Mouse (Mus musculus) intestine, postnatal 0 days (tissue): ENCODE measurements around the gene Ak9. TPM values are rescaled to one million over a fixed set of nuclear protein-coding genes. Genes with fewer than 3 reads are reported as not detected.

Experiments
- ATAC-seq: fragments of 200-750 bp; cut with Nextera tagmentation; 2 replicates; pipeline ENCODE4 v1.8.0; 2017; ENCODE audit warnings: mild to moderate bottlenecking, moderate TSS enrichment, moderate library complexity
- H3K27ac ChIP-seq: fragments of 300-500 bp; sonication (generic); 2 replicates; pipeline ENCODE4 v1.5.1; 2014; ENCODE audit warnings: mild to moderate bottlenecking, low read depth, low read length, moderate library complexity
- H3K27me3 ChIP-seq: fragments of 300-500 bp; sonication (generic); replicated peaks from 2 replicates; pipeline ENCODE4 v1.6.1; 2014; ENCODE audit warnings: low read length, mixed read lengths; ENCODE audit not compliant: control insufficient read depth, insufficient read depth
- H3K36me3 ChIP-seq: fragments of 300-500 bp; sonication (generic); 2 replicates; pipeline ENCODE4 v1.6.1; 2014; ENCODE audit warnings: mild to moderate bottlenecking, moderate library complexity; ENCODE audit not compliant: control insufficient read depth, insufficient read depth
- H3K4me1 ChIP-seq: fragments of 300-500 bp; sonication (generic); replicated peaks from 2 replicates; pipeline ENCODE4 v1.6.1; 2014; ENCODE audit warnings: antibody characterized with exemption, low read length, mixed read lengths; ENCODE audit not compliant: control insufficient read depth, insufficient read depth
- H3K4me2 ChIP-seq: fragments of 300-500 bp; sonication (generic); replicated peaks from 2 replicates; pipeline ENCODE4 v1.6.1; 2014; ENCODE audit warnings: low read depth, mild to moderate bottlenecking, moderate library complexity
- H3K4me3 ChIP-seq: fragments of 300-500 bp; sonication (generic); 2 replicates; pipeline ENCODE4 v1.5.1; 2014; ENCODE audit warnings: low read depth, low read length
- H3K9ac ChIP-seq: fragments of 300-500 bp; sonication (generic); 2 replicates; pipeline ENCODE4 v1.6.1; 2014; ENCODE audit warnings: mild to moderate bottlenecking, low read depth, low read length
- H3K9me3 ChIP-seq: fragments of 300-500 bp; sonication (generic); 2 replicates; pipeline ENCODE4 v1.6.1; 2016; ENCODE audit warnings: mixed run types; ENCODE audit not compliant: control insufficient read depth
- CTCF ChIP-seq: sonication (generic); IDR thresholded peaks from 2 replicates; pipeline ENCODE4 v1.5.1; 2016; ENCODE audit warnings: low read depth, mild to moderate bottlenecking, control low read depth, antibody characterized with exemption, moderate library complexity
- WGBS: fragments of 180-500 bp; shearing (Covaris S2); extraction: QIAGEN DNeasy Blood & Tissue Kit; methylation state at CpG from one replicate; pipeline ENCODE4 v1.1.7; 2014; 5-methylcytosine and 5-hydroxymethylcytosine counted together
- polyA plus RNA-seq: library from polyadenylated mRNA; unstranded; fragments of >200 nt; fragmentation: Nextera tagmentation; extraction: Ambion mirVana; gene quantifications from 2 replicates; pipeline ENCODE4 v1.2.1, GENCODE M21; 2015

The Ak9 gene
- polyA plus RNA-seq, 1 experiment from 2014 or later: not detected

- WGBS: 82% methylated on average over 3 of the region's 3 CpGs
- Histone ChIP-seq H3K9ac (no peak overlapping the region), H3K4me2 (no peak overlapping the region), H3K27ac (no peak overlapping the region), H3K36me3 (peaks cover 40% of the 10 kb centered on the region), H3K4me3 (no peak overlapping the region), H3K27me3 (no peaks in the 10 kb centered on the region), H3K4me1 (0 out of 2 replicates have a peak, but pooled peaks cover 4% of the 10 kb centered on the region), H3K9me3 (no peaks in the 10 kb centered on the region)
- no peak for ATAC-seq
- TF ChIP-seq CTCF: no peak
These were observed 176.2 kb downstream of the Ak9 start for GRCm38 (mm10) chr10:41479961-41480360.

GRCm38 (mm10) chr10:41480938-41481880 lies 177.4 kb downstream of the Ak9 start:
- ATAC-seq: no peak
- 65% methylated on average over 33 of the region's 33 CpGs for WGBS
- Histone ChIP-seq H3K9ac (no peak overlapping the region), H3K4me2 (no peak overlapping the region), H3K27me3 (no peaks in the 10 kb centered on the region), H3K4me1 (no peaks in the 10 kb centered on the region), H3K9me3 (no peaks in the 10 kb centered on the region), H3K4me3 (no peak overlapping the region), H3K36me3 (peaks cover 51% of the 10 kb centered on the region), H3K27ac (no peak overlapping the region)
- no peak for TF ChIP-seq CTCF

GRCm38 (mm10) chr10:41482446-41482845 lies 178.7 kb downstream of the Ak9 start:
- Histone ChIP-seq H3K27me3 (no peaks in the 10 kb centered on the region), H3K4me2 (no peak overlapping the region), H3K9me3 (no peaks in the 10 kb centered on the region), H3K36me3 (peaks cover 63% of the 10 kb centered on the region), H3K9ac (no peak overlapping the region), H3K4me3 (no peak overlapping the region), H3K4me1 (no peaks in the 10 kb centered on the region), H3K27ac (no peak overlapping the region)
- ATAC-seq: no peak
- TF ChIP-seq CTCF: no peak
- WGBS: 91% methylated on average over 7 of the region's 7 CpGs

Other genes starting within 250 kb of the Ak9 start
- not detected in 2 replicates for gene Gpr6, start 231.7 kb upstream of the Ak9 start, polyA plus RNA-seq
- gene Fig4, start 720 bp upstream of the Ak9 start, polyA plus RNA-seq: 10.6 and 10.7 TPM in 2 replicates
- gene Zbtb24, start 146.4 kb downstream of the Ak9 start, polyA plus RNA-seq: 12.9 and 16.0 TPM in 2 replicates
- 32.2 and 37.7 TPM in 2 replicates for gene Mical1, start 172.3 kb downstream of the Ak9 start, polyA plus RNA-seq
- 65.1 and 65.8 TPM in 2 replicates for gene Smpd2, start 186.4 kb downstream of the Ak9 start, polyA plus RNA-seq
- 1.0 and 1.3 TPM in 2 replicates for gene Ppil6, start 186.5 kb downstream of the Ak9 start, polyA plus RNA-seq
- 181 and 189 TPM in 2 replicates for gene Cd164, start 215.4 kb downstream of the Ak9 start, polyA plus RNA-seq